Mouse (Mus musculus): ENCODE results near the gene Atg4c.

GRCm38 (mm10) chr4:99222221-99222620, 28.5 kb downstream of the Atg4c start:
- TF ChIP-seq POLR2A (IDR thresholded peaks at IDR 0.05; ENCODE audit: borderline replicate concordance, insufficient read depth, low read length) (no peak), CTCF (IDR thresholded peaks at IDR 0.05; ENCODE audit: borderline replicate concordance, insufficient read depth, low read depth, low read length) (no peak)
